ENCODE assay signal across 24 mouse cellular contexts in genomic region chr8:126669919-126670318, GRCm38 (mm10).
A peak's percentile ranks its signal among the peaks of the same experiment; 100 is the strongest.
DNase-seq lines count a peak whose midpoint lies in the region; ATAC-seq and TF ChIP-seq lines count a peak whose summit lies in the region.
"Had no signal": no experiment of that assay in that cellular context is flagged by ENCODE, and none has a peak within 500 bp of the region (broad histone marks: within the 10 kb centered on the region; RNA-seq: fewer than 3 reads in every experiment).

No protein-coding gene starts in this region.

- DNase-seq in heart, adult 2 months = no peak
- no peak for DNase-seq in heart, adult 8-10 months (ENCODE audit: low spot score)
- DNase-seq in hindbrain, embryonic 10.5 days (ENCODE audit: low spot score) = no peak
- no peak for DNase-seq in hindbrain, embryonic 11.5 days (ENCODE audit: low spot score)
- no peak for DNase-seq in midbrain, embryonic 10.5 days (ENCODE audit: low spot score)
- DNase-seq in thymus, adult 2 months = no peak
- DNase-seq: adrenal gland, postnatal 25 days; B cell, adult 2 months; cerebellum, adult 11 months; cerebellum, postnatal 25 days; gastrocnemius, postnatal 36 days; layer of hippocampus, postnatal 36 days; lung, postnatal 14 days; right cerebral cortex, postnatal 14 days had no signal

- H3K27ac ChIP-seq in heart, adult 2 months = peak overlapping the region; percentile 97
- peak overlapping the region; percentile 66; the same call in 1 of the 2 replicates for H3K27ac ChIP-seq in hindbrain, embryonic 10.5 days
- H3K27ac ChIP-seq in hindbrain, embryonic 11.5 days (ENCODE audit: low read depth, low read length) = no peak overlapping the region
- H3K27ac ChIP-seq in midbrain, embryonic 10.5 days (replicated peaks) = peak overlapping the region; percentile 38; the same call in 1 of the 2 replicates
- no peak overlapping the region for H3K27ac ChIP-seq in midbrain, embryonic 16.5 days (ENCODE audit: low read length)
- H3K27ac ChIP-seq in thymus, adult 2 months (ENCODE audit: control insufficient read depth, insufficient read depth, low read length) = no peak overlapping the region
- H3K27ac ChIP-seq: hindbrain, embryonic 12.5 days; kidney, postnatal 0 days; liver, embryonic 15.5 days; midbrain, embryonic 15.5 days had no signal

- no peaks in the 10 kb centered on the region for H3K79me2 ChIP-seq in heart, adult 2 months (replicated peaks; ENCODE audit: control insufficient read depth, insufficient read depth, low read length)

- no peak overlapping the region for H3K4me2 ChIP-seq in hindbrain, embryonic 11.5 days (replicated peaks; ENCODE audit: low read depth, low read length)
- no peak overlapping the region for H3K4me2 ChIP-seq in midbrain, embryonic 16.5 days (ENCODE audit: low read length)
- H3K4me2 ChIP-seq: hindbrain, embryonic 12.5 days; limb, embryonic 15.5 days; liver, embryonic 15.5 days; midbrain, embryonic 15.5 days; neural tube, embryonic 15.5 days had no signal

- no peaks in the 10 kb centered on the region for H3K27me3 ChIP-seq in heart, adult 2 months (ENCODE audit: control insufficient read depth, insufficient read depth, low read length)
- peaks cover 4% of the 10 kb centered on the region; the same call in 1 of the 2 replicates for H3K27me3 ChIP-seq in hindbrain, embryonic 10.5 days (ENCODE audit: insufficient read depth, poor library complexity, severe bottlenecking)
- no peaks in the 10 kb centered on the region for H3K27me3 ChIP-seq in hindbrain, embryonic 11.5 days (ENCODE audit: control insufficient read depth, insufficient read depth, low read length)
- no peaks in the 10 kb centered on the region; the same call in 1 of the 2 replicates for H3K27me3 ChIP-seq in midbrain, embryonic 10.5 days (ENCODE audit: low read depth, poor library complexity, severe bottlenecking)
- H3K27me3 ChIP-seq in midbrain, embryonic 16.5 days (ENCODE audit: control insufficient read depth, insufficient read depth, low read depth, low read length) = no peaks in the 10 kb centered on the region
- H3K27me3 ChIP-seq in thymus, adult 2 months (ENCODE audit: control insufficient read depth, insufficient read depth, low read length) = no peaks in the 10 kb centered on the region
- H3K27me3 ChIP-seq: hindbrain, embryonic 12.5 days; limb, embryonic 15.5 days; liver, embryonic 15.5 days; megakaryocyte, embryonic 14.5 days; midbrain, embryonic 15.5 days; neural tube, embryonic 15.5 days had no signal

- H3K36me3 ChIP-seq in heart, adult 2 months (ENCODE audit: control insufficient read depth, insufficient read depth, low read length) = no peaks in the 10 kb centered on the region
- no peaks in the 10 kb centered on the region for H3K36me3 ChIP-seq in hindbrain, embryonic 10.5 days
- H3K36me3 ChIP-seq in hindbrain, embryonic 11.5 days (ENCODE audit: control insufficient read depth, insufficient read depth, low read length) = no peaks in the 10 kb centered on the region
- no peaks in the 10 kb centered on the region for H3K36me3 ChIP-seq in midbrain, embryonic 10.5 days
- no peaks in the 10 kb centered on the region for H3K36me3 ChIP-seq in midbrain, embryonic 16.5 days (ENCODE audit: control insufficient read depth, insufficient read depth, low read length)
- no peaks in the 10 kb centered on the region for H3K36me3 ChIP-seq in thymus, adult 2 months (ENCODE audit: control insufficient read depth, insufficient read depth, low read length)
- H3K36me3 ChIP-seq: hindbrain, embryonic 12.5 days; limb, embryonic 15.5 days; liver, embryonic 15.5 days; midbrain, embryonic 15.5 days; neural tube, embryonic 15.5 days had no signal

- 97% methylated on average over 9 of the region's 9 CpGs for WGBS in heart, adult 2 months
- 89% methylated on average over 9 of the region's 9 CpGs for WGBS in hindbrain, embryonic 10.5 days
- WGBS in hindbrain, embryonic 11.5 days = 83% methylated on average over 9 of the region's 9 CpGs
- WGBS in midbrain, embryonic 10.5 days = 94% methylated on average over 9 of the region's 9 CpGs
- WGBS in midbrain, embryonic 16.5 days = 90% methylated on average over 9 of the region's 9 CpGs
- 87% methylated on average over 9 of the region's 9 CpGs for WGBS in thymus, adult 2 months

- no peak for TF ChIP-seq POLR2A in heart, adult 2 months (IDR thresholded peaks at IDR 0.05; ENCODE audit: insufficient read depth, low read depth, low read length)
- TF ChIP-seq POLR2A in thymus, adult 2 months (IDR thresholded peaks at IDR 0.05; ENCODE audit: control insufficient read depth, extremely low read depth, insufficient read depth, low read length, poor library complexity) = no peak

- intact Hi-C loops in heart, adult 2 months (cut with DNase I) = loop anchor here (5.0 kb wide), 1 partner anchor 117 kb away; no protein-coding TSS in a partner anchor

- peaks cover 27% of the 10 kb centered on the region for H3K4me1 ChIP-seq in heart, adult 2 months (ENCODE audit: control insufficient read depth, insufficient read depth, low read length)
- peaks cover 50% of the 10 kb centered on the region for H3K4me1 ChIP-seq in hindbrain, embryonic 10.5 days (replicated peaks)
- H3K4me1 ChIP-seq in hindbrain, embryonic 11.5 days (replicated peaks; ENCODE audit: control insufficient read depth, insufficient read depth, low read length) = peaks cover 11% of the 10 kb centered on the region
- peaks cover 48% of the 10 kb centered on the region for H3K4me1 ChIP-seq in midbrain, embryonic 10.5 days
- H3K4me1 ChIP-seq in midbrain, embryonic 16.5 days (ENCODE audit: control insufficient read depth, insufficient read depth, low read length) = peaks cover 38% of the 10 kb centered on the region
- peaks cover 45% of the 10 kb centered on the region for H3K4me1 ChIP-seq in thymus, adult 2 months (replicated peaks; ENCODE audit: control insufficient read depth, insufficient read depth, low read length)

- no peak for TF ChIP-seq EP300 in heart, adult 2 months (IDR thresholded peaks at IDR 0.05; ENCODE audit: insufficient read depth, low read depth, low read length)

- H3K9me3 ChIP-seq in hindbrain, embryonic 10.5 days = no peaks in the 10 kb centered on the region
- H3K9me3 ChIP-seq in hindbrain, embryonic 11.5 days (ENCODE audit: control insufficient read depth, low read length) = no peaks in the 10 kb centered on the region
- H3K9me3 ChIP-seq in midbrain, embryonic 10.5 days (replicated peaks) = no peaks in the 10 kb centered on the region
- no peaks in the 10 kb centered on the region for H3K9me3 ChIP-seq in midbrain, embryonic 16.5 days (replicated peaks; ENCODE audit: control insufficient read depth, low read length, poor library complexity, severe bottlenecking)
- H3K9me3 ChIP-seq: hindbrain, embryonic 12.5 days; limb, embryonic 15.5 days; liver, embryonic 15.5 days; megakaryocyte, embryonic 14.5 days; midbrain, embryonic 15.5 days; neural tube, embryonic 15.5 days had no signal

- no peak overlapping the region for H3K4me3 ChIP-seq in heart, adult 2 months
- no peak overlapping the region for H3K4me3 ChIP-seq in hindbrain, embryonic 10.5 days
- no peak overlapping the region for H3K4me3 ChIP-seq in hindbrain, embryonic 11.5 days (ENCODE audit: low read depth, low read length)
- H3K4me3 ChIP-seq in midbrain, embryonic 10.5 days = no peak overlapping the region
- no peak overlapping the region for H3K4me3 ChIP-seq in midbrain, embryonic 16.5 days (ENCODE audit: low read depth, low read length)
- H3K4me3 ChIP-seq in thymus, adult 2 months (ENCODE audit: control insufficient read depth, insufficient read depth, low read length) = no peak overlapping the region
- H3K4me3 ChIP-seq: hindbrain, embryonic 12.5 days; limb, embryonic 15.5 days; liver, embryonic 15.5 days; megakaryocyte, embryonic 14.5 days; midbrain, embryonic 15.5 days; neural tube, embryonic 15.5 days had no signal

- no peak for TF ChIP-seq CTCF in heart, adult 2 months (IDR thresholded peaks at IDR 0.05)
- no peak for TF ChIP-seq CTCF in thymus, adult 2 months (IDR thresholded peaks at IDR 0.05; ENCODE audit: borderline replicate concordance, control insufficient read depth, extremely low read depth, insufficient read depth, low read length, poor library complexity)

- no peak for ATAC-seq in hindbrain, embryonic 11.5 days (ENCODE audit: low FRiP score)
- ATAC-seq in midbrain, embryonic 16.5 days = no peak
- ATAC-seq: forebrain, embryonic 14.5 days; intestine, postnatal 0 days; midbrain, embryonic 15.5 days had no signal

- H3K9ac ChIP-seq in heart, adult 2 months (ENCODE audit: low read depth, low read length) = no peak overlapping the region
- H3K9ac ChIP-seq in hindbrain, embryonic 11.5 days (ENCODE audit: low read depth, low read length) = no peak overlapping the region
- H3K9ac ChIP-seq in midbrain, embryonic 16.5 days (ENCODE audit: low read depth, low read length) = no peak overlapping the region
- H3K9ac ChIP-seq: hindbrain, embryonic 12.5 days; limb, embryonic 15.5 days; liver, embryonic 15.5 days; midbrain, embryonic 15.5 days; neural tube, embryonic 15.5 days had no signal

Comparison
In these comparisons a context has a peak if more than half of its experiments do, and no peak if none do; other contexts are left out.
1. H3K27ac ChIP-seq: peak in heart, adult 2 months (single experiment), hindbrain, embryonic 10.5 days (single experiment) and midbrain, embryonic 10.5 days (single experiment); none in hindbrain, embryonic 11.5 days (single experiment), midbrain, embryonic 16.5 days (single experiment) and thymus, adult 2 months (single experiment).